Mouse (Mus musculus): ENCODE results near the gene Tmem100. TPM values are rescaled to one million over a fixed set of nuclear protein-coding genes. Genes with fewer than 3 reads are reported as not detected.

Tmem100 gene
- polyA plus RNA-seq, 1 experiment from 2014 or later, result 5.8 TPM

- no peak overlapping the region for H3K4me2 ChIP-seq (ENCODE audit: low read depth, low read length, severe bottlenecking)
- no peak overlapping the region for H3K27ac ChIP-seq (ENCODE audit: low read depth, low read length)
- ATAC-seq (replicated peaks; ENCODE audit: low FRiP score) (no peak), DNase-seq (ENCODE audit: low spot score) (no peak)
- H3K27me3 ChIP-seq (ENCODE audit: control insufficient read depth, insufficient read depth, low read length), result peaks cover 9% of the 10 kb centered on the region
- no peaks in the 10 kb centered on the region for H3K36me3 ChIP-seq (ENCODE audit: control insufficient read depth, insufficient read depth, low read length)
- H3K9ac ChIP-seq (ENCODE audit: low read length), result no peak overlapping the region
- H3K9me3 ChIP-seq (ENCODE audit: control insufficient read depth, low read length), result no peaks in the 10 kb centered on the region
- no peak overlapping the region for H3K4me3 ChIP-seq (ENCODE audit: low read depth, low read length)
- WGBS, result 53% methylated on average over 7 of the region's 7 CpGs
- H3K4me1 ChIP-seq (replicated peaks; ENCODE audit: control insufficient read depth, insufficient read depth, low read length), result no peaks in the 10 kb centered on the region; the same call in 1 of the 2 replicates
These were observed 2.9 kb upstream of the Tmem100 start for GRCm38 (mm10) chr11:90027216-90027615.

- Histone ChIP-seq H3K27ac (ENCODE audit: low read depth, low read length) (no peak overlapping the region), H3K9me3 (ENCODE audit: control insufficient read depth, low read length) (no peaks in the 10 kb centered on the region), H3K4me2 (ENCODE audit: low read depth, low read length, severe bottlenecking) (no peak overlapping the region), H3K36me3 (ENCODE audit: control insufficient read depth, insufficient read depth, low read length) (no peaks in the 10 kb centered on the region), H3K9ac (ENCODE audit: low read length) (no peak overlapping the region), H3K4me1 (replicated peaks; ENCODE audit: control insufficient read depth, insufficient read depth, low read length) (no peaks in the 10 kb centered on the region; the same call in 1 of the 2 replicates), H3K27me3 (ENCODE audit: control insufficient read depth, insufficient read depth, low read length) (peaks cover 11% of the 10 kb centered on the region), H3K4me3 (ENCODE audit: low read depth, low read length) (no peak overlapping the region)
- ATAC-seq (replicated peaks; ENCODE audit: low FRiP score) (no peak), DNase-seq (ENCODE audit: low spot score) (no peak)
- 94% methylated on average over 8 of the region's 8 CpGs for WGBS
These were observed 1.4 kb upstream of the Tmem100 start for GRCm38 (mm10) chr11:90028746-90029145.

GRCm38 (mm10) chr11:90029354-90029753 lies 794 bp upstream of the Tmem100 start:
- DNase-seq (ENCODE audit: low spot score), result no peak
- Histone ChIP-seq H3K27me3 (ENCODE audit: control insufficient read depth, insufficient read depth, low read length) (peaks cover 11% of the 10 kb centered on the region), H3K9me3 (ENCODE audit: control insufficient read depth, low read length) (no peaks in the 10 kb centered on the region), H3K27ac (ENCODE audit: low read depth, low read length) (no peak overlapping the region), H3K4me2 (ENCODE audit: low read depth, low read length, severe bottlenecking) (no peak overlapping the region), H3K36me3 (ENCODE audit: control insufficient read depth, insufficient read depth, low read length) (no peaks in the 10 kb centered on the region), H3K4me3 (ENCODE audit: low read depth, low read length) (no peak overlapping the region), H3K4me1 (replicated peaks; ENCODE audit: control insufficient read depth, insufficient read depth, low read length) (no peaks in the 10 kb centered on the region; the same call in 1 of the 2 replicates), H3K9ac (ENCODE audit: low read length) (no peak overlapping the region)
- WGBS, result 66% methylated on average over 10 of the region's 10 CpGs
- ATAC-seq (replicated peaks; ENCODE audit: low FRiP score), result no peak

DNA sequence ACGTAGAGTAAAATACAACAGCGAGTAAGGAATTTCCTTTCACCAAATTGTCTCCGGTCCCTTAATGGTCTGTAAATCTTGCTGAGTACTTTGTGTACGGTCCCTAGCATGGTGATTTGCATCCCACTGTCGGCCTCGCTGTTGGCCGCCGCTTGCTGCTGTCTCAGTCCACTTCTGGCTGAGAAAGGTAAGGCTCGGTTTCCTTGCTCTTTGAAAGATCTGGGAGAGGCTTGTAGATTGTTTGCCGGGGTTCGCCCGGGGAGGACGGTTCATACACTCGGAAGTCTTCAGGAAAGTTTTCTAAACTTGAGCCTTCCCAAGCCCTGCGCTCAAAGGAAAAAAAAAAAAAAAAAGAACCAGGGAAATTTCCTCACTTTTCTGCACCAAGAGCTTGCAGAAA lies 409 bp downstream of the Tmem100 start:
- WGBS, result 2% methylated on average over 15 of the region's 15 CpGs
- Histone ChIP-seq H3K9ac (ENCODE audit: low read length) (peak overlapping the region; percentile 31; the same call in 1 of the 2 replicates), H3K4me3 (ENCODE audit: low read depth, low read length) (peak overlapping the region; percentile 24), H3K27me3 (ENCODE audit: control insufficient read depth, insufficient read depth, low read length) (peaks cover 11% of the 10 kb centered on the region), H3K4me2 (ENCODE audit: low read depth, low read length, severe bottlenecking) (peak overlapping the region; percentile 46), H3K4me1 (replicated peaks; ENCODE audit: control insufficient read depth, insufficient read depth, low read length) (no peaks in the 10 kb centered on the region; the same call in 1 of the 2 replicates), H3K36me3 (ENCODE audit: control insufficient read depth, insufficient read depth, low read length) (no peaks in the 10 kb centered on the region), H3K9me3 (ENCODE audit: control insufficient read depth, low read length) (no peaks in the 10 kb centered on the region), H3K27ac (ENCODE audit: low read depth, low read length) (no peak overlapping the region)
- ATAC-seq (replicated peaks; ENCODE audit: low FRiP score), result peak; percentile 65; the same call in 1 of the 2 replicates
- peak; percentile 70 for DNase-seq (ENCODE audit: low spot score)

GRCm38 (mm10) chr11:90031076-90031475 lies 928 bp downstream of the Tmem100 start:
- H3K9ac ChIP-seq (ENCODE audit: low read length), result peak overlapping the region; percentile 31; the same call in 1 of the 2 replicates
- H3K4me3 ChIP-seq (ENCODE audit: low read depth, low read length), result peak overlapping the region; percentile 24
- H3K4me2 ChIP-seq (ENCODE audit: low read depth, low read length, severe bottlenecking), result peak overlapping the region; percentile 46
- no peak overlapping the region for H3K27ac ChIP-seq (ENCODE audit: low read depth, low read length)
- DNase-seq (ENCODE audit: low spot score) (no peak), ATAC-seq (replicated peaks; ENCODE audit: low FRiP score) (no peak)
- peaks cover 11% of the 10 kb centered on the region for H3K27me3 ChIP-seq (ENCODE audit: control insufficient read depth, insufficient read depth, low read length)
- 18% methylated on average over 7 of the region's 7 CpGs for WGBS
- no peaks in the 10 kb centered on the region; the same call in 1 of the 2 replicates for H3K4me1 ChIP-seq (replicated peaks; ENCODE audit: control insufficient read depth, insufficient read depth, low read length)
- no peaks in the 10 kb centered on the region for H3K36me3 ChIP-seq (ENCODE audit: control insufficient read depth, insufficient read depth, low read length)
- no peaks in the 10 kb centered on the region for H3K9me3 ChIP-seq (ENCODE audit: control insufficient read depth, low read length)

GRCm38 (mm10) chr11:90032807-90033206 lies 2.7 kb downstream of the Tmem100 start:
- Histone ChIP-seq H3K9me3 (ENCODE audit: control insufficient read depth, low read length) (no peaks in the 10 kb centered on the region), H3K4me3 (ENCODE audit: low read depth, low read length) (no peak overlapping the region), H3K4me1 (replicated peaks; ENCODE audit: control insufficient read depth, insufficient read depth, low read length) (no peaks in the 10 kb centered on the region; the same call in 1 of the 2 replicates), H3K27me3 (ENCODE audit: control insufficient read depth, insufficient read depth, low read length) (peaks cover 11% of the 10 kb centered on the region), H3K9ac (ENCODE audit: low read length) (no peak overlapping the region), H3K36me3 (ENCODE audit: control insufficient read depth, insufficient read depth, low read length) (no peaks in the 10 kb centered on the region), H3K4me2 (ENCODE audit: low read depth, low read length, severe bottlenecking) (no peak overlapping the region; the same call in 1 of the 2 replicates), H3K27ac (ENCODE audit: low read depth, low read length) (no peak overlapping the region)
- 24% methylated on average over 8 of the region's 8 CpGs for WGBS
- DNase-seq (ENCODE audit: low spot score) (no peak), ATAC-seq (replicated peaks; ENCODE audit: low FRiP score) (no peak)

DNA sequence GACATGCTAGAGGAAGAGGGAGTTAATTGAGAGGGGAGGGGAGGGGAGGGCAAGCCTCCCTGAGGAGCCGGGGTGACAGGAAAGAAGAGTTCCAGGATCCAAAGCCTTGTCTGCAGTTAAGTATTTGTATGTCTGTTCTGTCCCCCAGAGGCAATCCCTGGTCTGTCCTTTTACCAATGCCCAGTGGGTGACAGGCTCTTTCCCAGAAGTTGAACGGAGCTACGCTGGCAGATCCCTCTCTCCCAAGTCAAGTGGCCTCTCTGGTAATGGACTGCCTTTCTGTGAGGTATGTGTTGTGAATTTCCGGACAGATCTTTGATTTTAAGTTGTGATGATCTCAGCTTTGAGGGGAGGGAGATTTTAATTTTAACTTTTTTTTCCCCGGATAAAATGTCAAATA lies 3.3 kb downstream of the Tmem100 start:
- DNase-seq (ENCODE audit: low spot score) (no peak), ATAC-seq (replicated peaks; ENCODE audit: low FRiP score) (no peak)
- Histone ChIP-seq H3K4me1 (replicated peaks; ENCODE audit: control insufficient read depth, insufficient read depth, low read length) (no peaks in the 10 kb centered on the region; the same call in 1 of the 2 replicates), H3K4me2 (ENCODE audit: low read depth, low read length, severe bottlenecking) (no peak overlapping the region; the same call in 1 of the 2 replicates), H3K27me3 (ENCODE audit: control insufficient read depth, insufficient read depth, low read length) (peaks cover 11% of the 10 kb centered on the region), H3K9me3 (ENCODE audit: control insufficient read depth, low read length) (no peaks in the 10 kb centered on the region), H3K36me3 (ENCODE audit: control insufficient read depth, insufficient read depth, low read length) (no peaks in the 10 kb centered on the region), H3K27ac (ENCODE audit: low read depth, low read length) (no peak overlapping the region), H3K9ac (ENCODE audit: low read length) (no peak overlapping the region), H3K4me3 (ENCODE audit: low read depth, low read length) (no peak overlapping the region)
- WGBS, result 43% methylated on average over 5 of the region's 5 CpGs

- no peaks in the 10 kb centered on the region for H3K36me3 ChIP-seq (ENCODE audit: control insufficient read depth, insufficient read depth, low read length)
- no peak overlapping the region for H3K4me2 ChIP-seq (ENCODE audit: low read depth, low read length, severe bottlenecking)
- no peak for ATAC-seq (replicated peaks; ENCODE audit: low FRiP score)
- peaks cover 11% of the 10 kb centered on the region for H3K27me3 ChIP-seq (ENCODE audit: control insufficient read depth, insufficient read depth, low read length)
- DNase-seq (ENCODE audit: low spot score), result no peak
- no peak overlapping the region for H3K27ac ChIP-seq (ENCODE audit: low read depth, low read length)
- H3K9ac ChIP-seq (ENCODE audit: low read length), result no peak overlapping the region
- no peak overlapping the region for H3K4me3 ChIP-seq (ENCODE audit: low read depth, low read length)
- WGBS, result 95% methylated on average over 12 of the region's 12 CpGs
- H3K9me3 ChIP-seq (ENCODE audit: control insufficient read depth, low read length), result no peaks in the 10 kb centered on the region
- no peaks in the 10 kb centered on the region; the same call in 1 of the 2 replicates for H3K4me1 ChIP-seq (replicated peaks; ENCODE audit: control insufficient read depth, insufficient read depth, low read length)
These were observed 4.5 kb downstream of the Tmem100 start for GRCm38 (mm10) chr11:90034646-90035045.

DNA sequence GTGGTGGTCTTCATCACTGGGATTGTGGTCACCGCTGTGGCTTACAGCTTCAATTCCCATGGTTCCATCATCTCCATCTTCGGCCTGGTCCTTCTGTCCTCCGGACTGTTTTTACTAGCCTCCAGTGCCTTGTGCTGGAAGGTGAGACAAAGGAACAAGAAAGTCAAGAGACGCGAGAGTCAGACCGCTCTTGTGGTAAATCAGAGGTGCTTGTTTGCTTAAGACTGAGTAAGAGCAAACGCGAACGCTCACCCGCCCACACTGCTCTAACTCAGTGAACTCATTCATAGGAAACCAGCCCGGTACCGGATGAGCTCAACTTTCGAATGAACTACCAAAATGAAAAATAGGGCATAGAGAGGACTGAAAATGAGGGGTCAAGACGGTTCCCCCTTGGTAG lies 5.4 kb downstream of the Tmem100 start:
- Histone ChIP-seq H3K36me3 (ENCODE audit: control insufficient read depth, insufficient read depth, low read length) (no peaks in the 10 kb centered on the region), H3K9me3 (ENCODE audit: control insufficient read depth, low read length) (no peaks in the 10 kb centered on the region), H3K4me2 (ENCODE audit: low read depth, low read length, severe bottlenecking) (no peak overlapping the region), H3K4me3 (ENCODE audit: low read depth, low read length) (no peak overlapping the region), H3K27me3 (ENCODE audit: control insufficient read depth, insufficient read depth, low read length) (peaks cover 11% of the 10 kb centered on the region), H3K27ac (ENCODE audit: low read depth, low read length) (no peak overlapping the region), H3K4me1 (replicated peaks; ENCODE audit: control insufficient read depth, insufficient read depth, low read length) (no peaks in the 10 kb centered on the region; the same call in 1 of the 2 replicates), H3K9ac (ENCODE audit: low read length) (no peak overlapping the region)
- DNase-seq (ENCODE audit: low spot score), result no peak
- ATAC-seq (replicated peaks; ENCODE audit: low FRiP score), result no peak
- 95% methylated on average over 14 of the region's 14 CpGs for WGBS

All from forebrain, embryonic 11.5 days (tissue).